Mouse (Mus musculus): Measurements from ENCODE around the gene She. TPM values are rescaled to one million over a fixed set of nuclear protein-coding genes. Genes with fewer than 3 reads are reported as not detected.

Gene She
- polyA plus RNA-seq, 1 experiment from 2014 or later, result 2.5 TPM

- Histone ChIP-seq H3K9ac (no peak overlapping the region), H3K27me3 (no peaks in the 10 kb centered on the region; the same call in 1 of the 2 replicates), H3K4me1 (replicated peaks) (no peaks in the 10 kb centered on the region), H3K36me3 (no peaks in the 10 kb centered on the region), H3K27ac (replicated peaks) (no peak overlapping the region), H3K4me2 (no peak overlapping the region), H3K4me3 (no peak overlapping the region), H3K9me3 (no peaks in the 10 kb centered on the region)
- WGBS, result 76% methylated on average over 7 of the region's 7 CpGs
- ATAC-seq (ENCODE audit: low read depth), result no peak
Observed at GRCm38 (mm10) chr3:89819897-89820296, 11.3 kb upstream of the She start.

- no peak overlapping the region for H3K4me2 ChIP-seq
- no peaks in the 10 kb centered on the region for H3K36me3 ChIP-seq
- WGBS, result 89% methylated on average over 12 of the region's 12 CpGs
- no peaks in the 10 kb centered on the region for H3K9me3 ChIP-seq
- H3K9ac ChIP-seq, result no peak overlapping the region
- no peak overlapping the region for H3K27ac ChIP-seq (replicated peaks)
- H3K4me3 ChIP-seq, result no peak overlapping the region
- ATAC-seq (ENCODE audit: low read depth), result no peak
- H3K27me3 ChIP-seq, result no peaks in the 10 kb centered on the region; the same call in 1 of the 2 replicates
- no peaks in the 10 kb centered on the region for H3K4me1 ChIP-seq (replicated peaks)
Observed at GRCm38 (mm10) chr3:89820311-89821095, 10.7 kb upstream of the She start.

GRCm38 (mm10) chr3:89821096-89821513 lies 10.1 kb upstream of the She start:
- 85% methylated on average over 11 of the region's 11 CpGs for WGBS
- no peaks in the 10 kb centered on the region for H3K36me3 ChIP-seq
- H3K9me3 ChIP-seq, result no peaks in the 10 kb centered on the region
- H3K27me3 ChIP-seq, result no peaks in the 10 kb centered on the region; the same call in 1 of the 2 replicates
- H3K27ac ChIP-seq (replicated peaks), result no peak overlapping the region
- ATAC-seq (ENCODE audit: low read depth), result no peak
- H3K4me2 ChIP-seq, result no peak overlapping the region
- no peak overlapping the region for H3K4me3 ChIP-seq
- H3K9ac ChIP-seq, result no peak overlapping the region
- H3K4me1 ChIP-seq (replicated peaks), result no peaks in the 10 kb centered on the region

GRCm38 (mm10) chr3:89821548-89822480 lies 9.4 kb upstream of the She start:
- Histone ChIP-seq H3K36me3 (no peaks in the 10 kb centered on the region), H3K4me1 (replicated peaks) (no peaks in the 10 kb centered on the region), H3K9ac (no peak overlapping the region), H3K9me3 (no peaks in the 10 kb centered on the region), H3K27ac (replicated peaks) (no peak overlapping the region), H3K4me3 (no peak overlapping the region), H3K27me3 (no peaks in the 10 kb centered on the region), H3K4me2 (no peak overlapping the region)
- no peak for ATAC-seq (ENCODE audit: low read depth)
- WGBS, result 71% methylated on average over 10 of the region's 10 CpGs

GRCm38 (mm10) chr3:89823594-89823993 lies 7.6 kb upstream of the She start:
- no peak overlapping the region for H3K9ac ChIP-seq
- 77% methylated on average over 2 of the region's 2 CpGs for WGBS

GRCm38 (mm10) chr3:89826295-89826694 lies 4.9 kb upstream of the She start:
- Histone ChIP-seq H3K4me1 (replicated peaks) (peaks cover 7% of the 10 kb centered on the region), H3K27me3 (peaks cover 37% of the 10 kb centered on the region), H3K27ac (replicated peaks) (no peak overlapping the region), H3K9ac (no peak overlapping the region), H3K9me3 (peaks cover 3% of the 10 kb centered on the region; the same call in 1 of the 2 replicates), H3K36me3 (no peaks in the 10 kb centered on the region), H3K4me2 (no peak overlapping the region), H3K4me3 (no peak overlapping the region)
- WGBS, result 69% methylated on average over 3 of the region's 3 CpGs
- no peak for ATAC-seq (ENCODE audit: low read depth)

More at GRCm38 (mm10) chr3:89823594-89823993, 7.6 kb upstream of the She start:
- no peak overlapping the region for H3K4me3 ChIP-seq
- ATAC-seq (ENCODE audit: low read depth), result no peak
- no peaks in the 10 kb centered on the region for H3K4me1 ChIP-seq (replicated peaks)
- H3K27ac ChIP-seq (replicated peaks), result no peak overlapping the region
- no peak overlapping the region for H3K4me2 ChIP-seq
- no peaks in the 10 kb centered on the region for H3K36me3 ChIP-seq
- peaks cover 10% of the 10 kb centered on the region for H3K27me3 ChIP-seq
- peaks cover 3% of the 10 kb centered on the region; the same call in 1 of the 2 replicates for H3K9me3 ChIP-seq

- WGBS, result 55% methylated on average over 8 of the region's 8 CpGs
- no peak overlapping the region for H3K27ac ChIP-seq (replicated peaks)
Observed at GRCm38 (mm10) chr3:89835362-89835761, 4.2 kb downstream of the She start.

GRCm38 (mm10) chr3:89842258-89842657 lies 11.1 kb downstream of the She start:
- no peak overlapping the region for H3K27ac ChIP-seq (replicated peaks)
- 78% methylated on average over 4 of the region's 4 CpGs for WGBS
- H3K9ac ChIP-seq, result no peak overlapping the region
- no peak for ATAC-seq (ENCODE audit: low read depth)
- H3K36me3 ChIP-seq, result no peaks in the 10 kb centered on the region
- no peaks in the 10 kb centered on the region for H3K9me3 ChIP-seq
- no peak overlapping the region for H3K4me3 ChIP-seq
- H3K27me3 ChIP-seq, result no peaks in the 10 kb centered on the region
- no peak overlapping the region for H3K4me2 ChIP-seq
- H3K4me1 ChIP-seq (replicated peaks), result no peaks in the 10 kb centered on the region

More at GRCm38 (mm10) chr3:89835362-89835761, 4.2 kb downstream of the She start:
- Histone ChIP-seq H3K4me2 (no peak overlapping the region), H3K9me3 (no peaks in the 10 kb centered on the region), H3K4me3 (no peak overlapping the region), H3K4me1 (replicated peaks) (peaks cover 12% of the 10 kb centered on the region), H3K9ac (no peak overlapping the region), H3K36me3 (no peaks in the 10 kb centered on the region), H3K27me3 (peaks cover 42% of the 10 kb centered on the region)
- no peak for ATAC-seq (ENCODE audit: low read depth)

GRCm38 (mm10) chr3:89843148-89843547 lies 12.0 kb downstream of the She start:
- Histone ChIP-seq H3K9ac (no peak overlapping the region), H3K4me2 (no peak overlapping the region), H3K27ac (replicated peaks) (no peak overlapping the region), H3K9me3 (no peaks in the 10 kb centered on the region), H3K4me3 (no peak overlapping the region), H3K27me3 (no peaks in the 10 kb centered on the region), H3K36me3 (no peaks in the 10 kb centered on the region), H3K4me1 (replicated peaks) (no peaks in the 10 kb centered on the region)
- ATAC-seq (ENCODE audit: low read depth), result no peak
- WGBS, result 72% methylated on average over 9 of the region's 9 CpGs

- no peak overlapping the region for H3K9ac ChIP-seq
- no peaks in the 10 kb centered on the region for H3K27me3 ChIP-seq
- H3K9me3 ChIP-seq, result no peaks in the 10 kb centered on the region
- H3K4me2 ChIP-seq, result no peak overlapping the region
- 81% methylated on average over 9 of the region's 9 CpGs for WGBS
- H3K36me3 ChIP-seq, result no peaks in the 10 kb centered on the region
- ATAC-seq (ENCODE audit: low read depth), result no peak
- no peaks in the 10 kb centered on the region for H3K4me1 ChIP-seq (replicated peaks)
- no peak overlapping the region for H3K4me3 ChIP-seq
- no peak overlapping the region for H3K27ac ChIP-seq (replicated peaks)
Observed at GRCm38 (mm10) chr3:89845814-89846213, 14.6 kb downstream of the She start.

- Histone ChIP-seq H3K27me3 (no peaks in the 10 kb centered on the region), H3K9me3 (no peaks in the 10 kb centered on the region), H3K9ac (no peak overlapping the region), H3K4me1 (replicated peaks) (no peaks in the 10 kb centered on the region), H3K4me3 (no peak overlapping the region), H3K27ac (replicated peaks) (no peak overlapping the region), H3K4me2 (no peak overlapping the region), H3K36me3 (no peaks in the 10 kb centered on the region)
- 82% methylated on average over 3 of the region's 3 CpGs for WGBS
- no peak for ATAC-seq (ENCODE audit: low read depth)
Observed at GRCm38 (mm10) chr3:89847126-89847525, 16.0 kb downstream of the She start.

- Histone ChIP-seq H3K27ac (replicated peaks) (no peak overlapping the region), H3K4me2 (no peak overlapping the region), H3K36me3 (no peaks in the 10 kb centered on the region), H3K27me3 (no peaks in the 10 kb centered on the region), H3K4me3 (no peak overlapping the region), H3K9ac (no peak overlapping the region), H3K9me3 (no peaks in the 10 kb centered on the region), H3K4me1 (replicated peaks) (no peaks in the 10 kb centered on the region)
- ATAC-seq (ENCODE audit: low read depth), result no peak
- WGBS, result 76% methylated on average over 6 of the region's 6 CpGs
Observed at GRCm38 (mm10) chr3:89847596-89847995, 16.4 kb downstream of the She start.

Measured in neural tube, embryonic 13.5 days (tissue).